7 mouse cellular contexts compared by ENCODE assay signal in genomic region chr19:53529455-53529704, GRCm38 (mm10). TPM values are rescaled to one million over a fixed set of nuclear protein-coding genes. Genes with fewer than 3 reads are reported as not detected.
DNase-seq lines count a peak whose midpoint lies in the region; ATAC-seq and TF ChIP-seq lines count a peak whose summit lies in the region.

No protein-coding gene starts in this region.

- H3K4me1 ChIP-seq in lung, embryonic 14.5 days (ENCODE audit: insufficient read depth), result no peaks in the 10 kb centered on the region
- peaks cover 8% of the 10 kb centered on the region; the same call in 1 of the 2 replicates for H3K4me1 ChIP-seq in forebrain, embryonic 11.5 days (replicated peaks; ENCODE audit: control insufficient read depth, insufficient read depth, low read length)
- peaks cover 22% of the 10 kb centered on the region; the same call in 1 of the 2 replicates for H3K4me1 ChIP-seq in liver, embryonic 11.5 days (replicated peaks; ENCODE audit: control insufficient read depth, insufficient read depth, low read length)
- peaks cover 12% of the 10 kb centered on the region; the same call in 1 of the 2 replicates for H3K4me1 ChIP-seq in stomach, embryonic 16.5 days (ENCODE audit: control insufficient read depth, insufficient read depth, low read length)

- H3K27me3 ChIP-seq in lung, embryonic 14.5 days (ENCODE audit: insufficient read depth, low read length), result no peaks in the 10 kb centered on the region; the same call in 1 of the 2 replicates
- peaks cover 3% of the 10 kb centered on the region; the same call in 1 of the 2 replicates for H3K27me3 ChIP-seq in forebrain, embryonic 11.5 days (ENCODE audit: control insufficient read depth, insufficient read depth, low read length)
- peaks cover 22% of the 10 kb centered on the region for H3K27me3 ChIP-seq in liver, embryonic 11.5 days (replicated peaks; ENCODE audit: control insufficient read depth, insufficient read depth, low read length)
- peaks cover 7% of the 10 kb centered on the region; the same call in 1 of the 2 replicates for H3K27me3 ChIP-seq in stomach, embryonic 16.5 days (ENCODE audit: control insufficient read depth, insufficient read depth, low read length)

- H3K27ac ChIP-seq in lung, embryonic 14.5 days (ENCODE audit: low read depth), result no peak overlapping the region; the same call in 1 of the 2 replicates
- H3K27ac ChIP-seq in forebrain, embryonic 11.5 days (ENCODE audit: low read depth, low read length), result no peak overlapping the region
- H3K27ac ChIP-seq in liver, embryonic 11.5 days (ENCODE audit: low read depth, low read length), result peak overlapping the region; percentile 40; the same call in 1 of the 2 replicates
- no peak overlapping the region for H3K27ac ChIP-seq in stomach, embryonic 16.5 days (ENCODE audit: low read length)

- H3K9me3 ChIP-seq in lung, embryonic 14.5 days (ENCODE audit: low read depth, low read length), result no peaks in the 10 kb centered on the region
- H3K9me3 ChIP-seq in forebrain, embryonic 11.5 days (ENCODE audit: control insufficient read depth, low read length), result no peaks in the 10 kb centered on the region
- H3K9me3 ChIP-seq in liver, embryonic 11.5 days (ENCODE audit: control insufficient read depth, low read length), result no peaks in the 10 kb centered on the region
- H3K9me3 ChIP-seq in stomach, embryonic 16.5 days (replicated peaks; ENCODE audit: control insufficient read depth, low read length), result no peaks in the 10 kb centered on the region

- no peaks in the 10 kb centered on the region for H3K36me3 ChIP-seq in lung, embryonic 14.5 days (ENCODE audit: insufficient read depth)
- no peaks in the 10 kb centered on the region for H3K36me3 ChIP-seq in forebrain, embryonic 11.5 days (ENCODE audit: control insufficient read depth, insufficient read depth, low read length)
- H3K36me3 ChIP-seq in liver, embryonic 11.5 days (ENCODE audit: control insufficient read depth, insufficient read depth, low read length), result no peaks in the 10 kb centered on the region
- no peaks in the 10 kb centered on the region for H3K36me3 ChIP-seq in stomach, embryonic 16.5 days (ENCODE audit: control insufficient read depth, insufficient read depth, low read length)

- under 1% methylated on average over 36 of the region's 36 CpGs for WGBS in lung, embryonic 14.5 days
- WGBS in forebrain, embryonic 11.5 days, result under 1% methylated on average over 36 of the region's 36 CpGs
- WGBS in liver, embryonic 11.5 days, result under 1% methylated on average over 33 of the region's 36 CpGs
- under 1% methylated on average over 28 of the region's 36 CpGs for WGBS in stomach, embryonic 16.5 days

- H3K4me3 ChIP-seq in lung, embryonic 14.5 days (ENCODE audit: low read depth, low read length), result peak overlapping the region; percentile 63
- H3K4me3 ChIP-seq in forebrain, embryonic 11.5 days (ENCODE audit: low read depth, low read length), result peak overlapping the region; percentile 42
- H3K4me3 ChIP-seq in liver, embryonic 11.5 days (ENCODE audit: low read depth, low read length), result peak overlapping the region; percentile 64
- peak overlapping the region; percentile 67 for H3K4me3 ChIP-seq in stomach, embryonic 16.5 days (replicated peaks; ENCODE audit: low read length)

- peak overlapping the region; percentile 64 for H3K9ac ChIP-seq in lung, embryonic 14.5 days
- peak overlapping the region; percentile 48 for H3K9ac ChIP-seq in forebrain, embryonic 11.5 days (ENCODE audit: low read length)
- peak overlapping the region; percentile 51 for H3K9ac ChIP-seq in liver, embryonic 11.5 days (ENCODE audit: low read depth, low read length)
- H3K9ac ChIP-seq in stomach, embryonic 16.5 days (ENCODE audit: low read length), result peak overlapping the region; percentile 85

- peak overlapping the region; percentile 90 for H3K4me2 ChIP-seq in lung, embryonic 14.5 days
- peak overlapping the region; percentile 88 for H3K4me2 ChIP-seq in forebrain, embryonic 11.5 days (ENCODE audit: low read depth, low read length, severe bottlenecking)
- peak overlapping the region; percentile 92 for H3K4me2 ChIP-seq in liver, embryonic 11.5 days
- peak overlapping the region; percentile 92 for H3K4me2 ChIP-seq in stomach, embryonic 16.5 days (ENCODE audit: low read depth, low read length)

- no peak for ATAC-seq in lung, embryonic 14.5 days (ENCODE audit: insufficient read depth)
- ATAC-seq in forebrain, embryonic 11.5 days (replicated peaks; ENCODE audit: low FRiP score), result no peak; the same call in 1 of the 2 replicates
- ATAC-seq in liver, embryonic 11.5 days (replicated peaks; ENCODE audit: low FRiP score), result no peak
- no peak for ATAC-seq in stomach, embryonic 16.5 days (ENCODE audit: insufficient read depth, low FRiP score)
- ATAC-seq in megakaryocyte progenitor cell, adult 5-6 weeks (replicated peaks; ENCODE audit: poor library complexity), result no peak

- TF ChIP-seq CTCF in lung, embryonic 14.5 days (IDR thresholded peaks at IDR 0.05; ENCODE audit: low read depth), result no peak

- DNase-seq in lung, embryonic 14.5 days, result no peak
- DNase-seq in lung, postnatal 10 days, result no peak
- DNase-seq in forebrain, embryonic 11.5 days (ENCODE audit: low spot score), result no peak
- no peak for DNase-seq in liver, embryonic 11.5 days (ENCODE audit: low spot score)
- no peak for DNase-seq in layer of hippocampus, postnatal 36 days

RNA-seq across cellular contexts. Expression of gene Dusp5, which starts 0.5 kb away (rescaled TPM):
- polyA plus RNA-seq in lung, embryonic 14.5 days (2014; fragmentation: Nextera tagmentation; extraction: Ambion mirVana), result 7.3 and 8.9 TPM in 2 replicates
- 4.4 and 4.5 TPM in 2 replicates for polyA plus RNA-seq in forebrain, embryonic 11.5 days (2014; fragmentation: Nextera tagmentation; extraction: Ambion mirVana)
- polyA plus RNA-seq in liver, embryonic 11.5 days (2014; fragmentation: Nextera tagmentation; extraction: Ambion mirVana), result 6.7 TPM in 2 replicates
- 5.9 and 6.1 TPM in 2 replicates for polyA plus RNA-seq in stomach, embryonic 16.5 days (2015; fragmentation: Nextera tagmentation; extraction: Ambion mirVana)
- 6.8 and 7.1 TPM in 2 replicates for total RNA-seq in megakaryocyte progenitor cell, adult 5-6 weeks (2015)
- 3.4 and 6.0 TPM in 2 replicates for total RNA-seq in megakaryocyte progenitor cell, adult 5-6 weeks (2017)
- total RNA-seq in layer of hippocampus, postnatal 36 days (2021), result 10 to 100 TPM; 23.6 to 27.0 TPM

RNA-seq across cellular contexts. Expression of gene Nutf2-ps1, which starts 59.5 kb away (rescaled TPM):
- polyA plus RNA-seq in lung, embryonic 14.5 days (2014; fragmentation: Nextera tagmentation; extraction: Ambion mirVana), result 389 and 445 TPM in 2 replicates
- polyA plus RNA-seq in forebrain, embryonic 11.5 days (2014; fragmentation: Nextera tagmentation; extraction: Ambion mirVana), result 433 and 467 TPM in 2 replicates
- polyA plus RNA-seq in liver, embryonic 11.5 days (2014; fragmentation: Nextera tagmentation; extraction: Ambion mirVana), result 400 and 410 TPM in 2 replicates
- 258 and 338 TPM in 2 replicates for polyA plus RNA-seq in stomach, embryonic 16.5 days (2015; fragmentation: Nextera tagmentation; extraction: Ambion mirVana)
- total RNA-seq in megakaryocyte progenitor cell, adult 5-6 weeks (2015), result 60.9 and 62.8 TPM in 2 replicates
- total RNA-seq in megakaryocyte progenitor cell, adult 5-6 weeks (2017), result 141 and 174 TPM in 2 replicates
- 10 to 100 TPM; 38.5 to 45.8 TPM for total RNA-seq in layer of hippocampus, postnatal 36 days (2021)
